Mouse (Mus musculus) kidney, postnatal 0 days (tissue): ENCODE results near the gene Lrmp. TPM values are rescaled to one million over a fixed set of nuclear protein-coding genes. Genes with fewer than 3 reads are reported as not detected.
A peak's percentile ranks its signal among the peaks of the same experiment; 100 is the strongest.
"Not testable (repeated sequence)": the region's sequence is repeated elsewhere in the genome, so short reads cannot be mapped to it uniquely, and the experiment has no call there.

ENCODE experiments used
- ATAC-seq: fragments of 200-750 bp; cut with Nextera tagmentation; replicated peaks from 2 replicates; pipeline ENCODE4 v1.8.0; 2017; ENCODE audit warnings: low read depth, moderate number of reproducible peaks, moderate TSS enrichment, moderate library complexity; ENCODE audit not compliant: low FRiP score
- DNase-seq: peaks from one replicate; pipeline ENCODE4 v3.0.0-alpha.2; 2016; ENCODE audit warnings: low spot score
- H3K27ac ChIP-seq: fragments of 300-500 bp; sonication (generic); 2 replicates; pipeline ENCODE4 v1.5.1; 2014; ENCODE audit warnings: mild to moderate bottlenecking
- H3K27me3 ChIP-seq: fragments of 300-500 bp; sonication (generic); 2 replicates; pipeline ENCODE4 v1.6.1; 2014; ENCODE audit warnings: low read length, mixed read lengths; ENCODE audit not compliant: insufficient read depth
- H3K36me3 ChIP-seq: fragments of 300-500 bp; sonication (generic); 2 replicates; pipeline ENCODE4 v1.6.1; 2014; ENCODE audit warnings: low read length, mixed read lengths; ENCODE audit not compliant: insufficient read depth
- H3K4me1 ChIP-seq: fragments of 300-500 bp; sonication (generic); replicated peaks from 2 replicates; pipeline ENCODE4 v1.6.1; 2014; ENCODE audit warnings: antibody characterized with exemption, low read length, mixed read lengths; ENCODE audit not compliant: insufficient read depth
- H3K4me2 ChIP-seq: fragments of 300-500 bp; sonication (generic); 2 replicates; pipeline ENCODE4 v1.6.1; 2014; ENCODE audit warnings: mild to moderate bottlenecking, low read length, moderate library complexity, mixed read lengths
- H3K4me3 ChIP-seq: fragments of 300-500 bp; sonication (generic); replicated peaks from 2 replicates; pipeline ENCODE4 v1.5.1; 2014; ENCODE audit warnings: low read depth, low read length
- H3K9ac ChIP-seq: fragments of 300-500 bp; sonication (generic); 2 replicates; pipeline ENCODE4 v1.6.1; 2014; ENCODE audit warnings: low read depth, low read length
- H3K9me3 ChIP-seq: fragments of 300-500 bp; sonication (generic); replicated peaks from 2 replicates; pipeline ENCODE4 v1.6.1; 2016; ENCODE audit warnings: low read length, inconsistent platforms, mixed read lengths
- CTCF ChIP-seq: IDR thresholded peaks from 2 replicates; pipeline ENCODE4 v1.5.1; 2016; ENCODE audit warnings: antibody characterized with exemption, low read depth, mild to moderate bottlenecking, moderate library complexity
- WGBS: fragments of 180-500 bp; shearing (Covaris S2); extraction: QIAGEN DNeasy Blood & Tissue Kit; methylation state at CpG from one replicate; pipeline ENCODE4 v1.1.7; 2014; 5-methylcytosine and 5-hydroxymethylcytosine counted together
- polyA plus RNA-seq: library from polyadenylated mRNA; unstranded; fragments of >200 nt; fragmentation: Nextera tagmentation; extraction: Ambion mirVana; gene quantifications from 2 replicates; pipeline ENCODE4 v1.2.1, GENCODE M21; 2015

The Lrmp gene
- polyA plus RNA-seq, 1 experiment from 2014 or later = 1.0 TPM

DNA sequence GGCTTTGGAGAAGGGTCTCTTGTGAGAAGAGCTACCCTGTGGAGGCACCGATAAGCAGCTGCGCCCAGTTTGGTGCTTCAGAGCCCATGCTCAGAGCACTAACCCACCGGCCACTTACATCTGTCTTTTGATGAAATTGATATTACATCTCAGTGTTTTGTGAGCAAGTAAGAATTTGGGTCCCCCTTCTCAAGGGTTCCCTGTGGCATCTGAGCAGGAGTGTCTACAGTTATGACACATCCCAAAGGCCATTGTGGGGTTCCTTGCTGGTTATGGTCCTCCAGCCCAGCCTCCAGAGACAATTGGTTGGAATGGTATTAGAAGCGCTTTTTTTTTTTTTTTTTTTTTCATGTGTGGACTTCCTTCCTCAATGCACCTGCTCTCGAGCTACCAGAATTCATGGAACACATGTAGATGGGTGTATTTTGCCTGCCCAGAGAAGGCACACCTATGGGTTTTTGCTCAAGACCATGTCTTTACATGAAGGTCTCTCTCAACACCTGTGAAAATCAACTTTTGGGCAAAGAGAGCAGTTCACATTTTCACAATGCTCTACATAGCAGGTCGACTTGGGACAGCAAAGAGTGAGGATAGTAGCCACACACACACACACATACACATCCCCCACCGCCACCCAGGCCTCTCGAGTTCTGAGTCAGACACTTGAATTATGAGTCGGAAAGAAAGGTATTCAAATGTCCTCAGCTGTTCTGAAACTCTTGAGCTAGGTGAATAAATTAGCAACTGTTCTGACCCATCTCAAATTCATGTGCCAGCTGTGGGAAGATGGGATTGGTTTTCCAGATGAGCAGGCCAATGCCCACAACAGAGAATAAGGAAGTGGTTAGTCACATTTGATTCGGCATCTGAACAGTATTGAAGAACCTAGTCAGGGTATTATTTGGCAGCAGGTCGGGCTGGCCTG, 7.9 kb downstream of the Lrmp start:
- Histone ChIP-seq H3K27me3 (no peaks in the 10 kb centered on the region), H3K4me2 (no peak overlapping the region), H3K4me3 (no peak overlapping the region), H3K4me1 (no peaks in the 10 kb centered on the region), H3K27ac (no peak overlapping the region), H3K9me3 (no peaks in the 10 kb centered on the region), H3K36me3 (no peaks in the 10 kb centered on the region), H3K9ac (no peak overlapping the region)
- no peak for TF ChIP-seq CTCF
- DNase-seq (no peak), ATAC-seq (no peak)
- 68% methylated on average over 11 of the region's 11 CpGs for WGBS

DNA sequence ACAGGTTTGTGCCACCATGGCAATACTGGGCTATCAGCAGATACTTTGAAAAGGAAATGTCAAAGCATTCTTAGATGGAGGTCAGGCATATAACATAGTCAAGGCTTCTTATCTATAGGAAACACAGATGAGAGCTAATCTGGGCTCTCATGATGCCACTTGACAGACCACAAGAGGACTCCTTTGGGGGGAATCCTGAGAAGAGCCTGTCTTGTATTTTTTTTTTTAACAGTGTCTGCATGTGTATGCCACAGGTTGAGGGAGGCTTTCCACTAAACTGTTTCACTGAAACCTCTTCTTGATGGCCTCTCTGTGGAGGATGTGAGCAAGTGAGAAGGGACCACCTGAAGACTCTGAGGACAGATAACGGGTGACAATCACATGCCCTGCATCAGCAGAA, 9.2 kb downstream of the Lrmp start:
- Histone ChIP-seq H3K9me3 (no peaks in the 10 kb centered on the region), H3K4me3 (no peak overlapping the region), H3K4me2 (no peak overlapping the region), H3K4me1 (no peaks in the 10 kb centered on the region), H3K27ac (no peak overlapping the region), H3K9ac (no peak overlapping the region), H3K36me3 (no peaks in the 10 kb centered on the region), H3K27me3 (no peaks in the 10 kb centered on the region)
- WGBS = 88% methylated on average over 1 of the region's 1 CpGs
- DNase-seq (no peak), ATAC-seq (no peak)
- no peak for TF ChIP-seq CTCF

DNA sequence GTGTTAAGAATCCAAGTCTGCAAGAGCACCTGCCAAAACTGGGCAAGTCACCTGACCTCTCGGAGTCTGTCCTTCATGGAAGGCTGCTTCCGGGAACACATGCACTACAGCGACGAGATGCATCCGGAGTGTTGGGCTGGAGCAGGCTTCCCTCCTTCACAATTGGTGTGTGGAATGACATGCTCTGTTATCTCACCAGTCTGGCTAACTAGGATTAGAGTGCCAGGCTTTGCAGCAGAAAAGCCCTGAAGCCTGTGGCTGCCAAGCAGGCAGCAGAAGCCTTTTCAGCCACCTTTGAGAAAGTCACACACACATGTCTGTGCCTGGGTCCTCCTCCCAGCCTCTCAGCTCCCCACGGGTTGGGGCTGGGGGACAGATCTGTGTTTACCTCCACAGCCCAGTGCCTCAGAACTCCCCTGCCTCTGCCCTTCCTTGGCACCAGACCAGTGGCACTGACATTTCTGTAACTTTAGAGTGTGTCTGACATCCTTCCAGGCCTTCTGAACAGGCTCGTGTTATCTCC, 10.2 kb downstream of the Lrmp start:
- TF ChIP-seq CTCF = no peak
- no peaks in the 10 kb centered on the region for H3K27me3 ChIP-seq
- WGBS = 28% methylated on average over 7 of the region's 7 CpGs
- ATAC-seq = peak; percentile 56; the same call in 1 of the 2 replicates
- H3K4me2 ChIP-seq = no peak overlapping the region
- no peak overlapping the region for H3K4me3 ChIP-seq
- H3K9me3 ChIP-seq = no peaks in the 10 kb centered on the region
- no peaks in the 10 kb centered on the region for H3K36me3 ChIP-seq
- H3K9ac ChIP-seq = no peak overlapping the region
- no peaks in the 10 kb centered on the region for H3K4me1 ChIP-seq
- H3K27ac ChIP-seq = no peak overlapping the region
- DNase-seq = peak; percentile 37

DNA sequence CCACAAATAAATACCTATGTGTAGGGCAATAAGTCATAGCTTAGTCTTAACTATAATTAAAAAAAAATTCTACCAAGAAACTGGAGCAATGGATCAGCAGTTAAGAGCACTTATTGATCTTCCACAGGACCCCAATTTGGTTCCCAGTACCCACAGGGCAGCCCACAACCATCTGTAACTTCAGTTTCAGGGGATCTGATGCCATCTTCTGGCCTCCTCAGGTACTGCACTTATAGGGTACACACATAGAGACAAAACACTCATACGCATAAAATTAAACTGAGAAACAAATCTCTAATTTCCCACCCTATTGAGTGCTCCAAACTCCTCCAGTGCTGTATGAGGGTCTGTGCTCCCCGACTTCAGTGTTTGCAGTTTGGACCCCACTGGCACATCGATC, 12.2 kb downstream of the Lrmp start:
- no peaks in the 10 kb centered on the region for H3K4me1 ChIP-seq
- DNase-seq = no peak
- H3K27me3 ChIP-seq = no peaks in the 10 kb centered on the region
- 96% methylated on average over 3 of the region's 3 CpGs for WGBS
- ATAC-seq = no peak
- H3K4me3 ChIP-seq = no peak overlapping the region
- H3K4me2 ChIP-seq = no peak overlapping the region
- H3K36me3 ChIP-seq = no peaks in the 10 kb centered on the region
- H3K27ac ChIP-seq = no peak overlapping the region
- TF ChIP-seq CTCF = peak; percentile 43
- no peaks in the 10 kb centered on the region for H3K9me3 ChIP-seq
- H3K9ac ChIP-seq = no peak overlapping the region

DNA sequence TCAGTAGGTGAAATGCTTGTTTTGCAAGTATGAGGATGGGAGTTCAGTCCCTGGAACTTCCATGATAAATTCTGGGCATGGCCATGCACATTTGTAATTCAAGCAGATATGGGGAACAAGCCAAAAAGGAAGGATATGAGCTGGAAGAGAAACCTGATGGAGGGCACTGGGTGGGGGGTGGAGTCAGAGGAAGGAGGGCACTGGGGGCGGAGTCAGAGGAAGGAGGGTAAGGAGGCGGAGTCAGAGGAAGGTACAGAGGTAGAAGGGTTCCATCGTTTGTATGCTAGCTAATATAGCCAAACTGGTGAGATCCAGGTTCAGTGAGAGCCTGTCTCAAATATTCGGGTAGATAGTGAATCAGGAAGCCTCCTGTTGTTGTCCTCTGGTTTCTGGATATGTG, 14.1 kb downstream of the Lrmp start:
- no peak overlapping the region for H3K9ac ChIP-seq
- no peak overlapping the region for H3K4me3 ChIP-seq
- WGBS = 83% methylated on average over 4 of the region's 4 CpGs
- no peak overlapping the region for H3K4me2 ChIP-seq
- DNase-seq (no peak), ATAC-seq (no peak)
- TF ChIP-seq CTCF = no peak
- H3K4me1 ChIP-seq = no peaks in the 10 kb centered on the region
- no peaks in the 10 kb centered on the region for H3K27me3 ChIP-seq
- no peak overlapping the region for H3K27ac ChIP-seq
- H3K9me3 ChIP-seq = no peaks in the 10 kb centered on the region
- no peaks in the 10 kb centered on the region for H3K36me3 ChIP-seq

DNA sequence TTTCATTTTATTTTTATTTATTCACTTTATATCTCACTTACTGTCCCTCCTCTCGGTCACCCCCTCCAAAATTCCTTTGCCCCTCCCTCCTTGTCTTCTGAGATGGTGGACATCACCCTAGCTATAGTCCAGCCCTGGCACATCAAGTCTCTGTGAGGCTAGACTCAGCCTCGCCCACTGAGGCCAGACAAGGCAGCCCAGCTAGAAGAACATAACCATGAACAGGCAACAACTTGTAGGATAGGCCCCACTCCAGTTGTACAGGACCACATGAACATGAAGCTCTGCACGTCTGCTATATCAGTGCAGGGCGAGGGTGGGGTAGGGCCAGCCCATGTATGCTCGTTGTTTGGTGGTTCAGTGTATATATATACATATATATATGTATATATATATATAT, 16.5 kb downstream of the Lrmp start:
- Histone ChIP-seq H3K27me3 (no peaks in the 10 kb centered on the region), H3K9ac (no peak overlapping the region), H3K4me1 (0 out of 2 replicates have a peak, but pooled peaks cover 3% of the 10 kb centered on the region), H3K4me3 (no peak overlapping the region), H3K27ac (no peak overlapping the region), H3K4me2 (no peak overlapping the region), H3K9me3 (no peaks in the 10 kb centered on the region), H3K36me3 (no peaks in the 10 kb centered on the region)
- no peak for TF ChIP-seq CTCF
- no peak for DNase-seq
- WGBS = 85% methylated on average over 5 of the region's 5 CpGs
- no peak for ATAC-seq

DNA sequence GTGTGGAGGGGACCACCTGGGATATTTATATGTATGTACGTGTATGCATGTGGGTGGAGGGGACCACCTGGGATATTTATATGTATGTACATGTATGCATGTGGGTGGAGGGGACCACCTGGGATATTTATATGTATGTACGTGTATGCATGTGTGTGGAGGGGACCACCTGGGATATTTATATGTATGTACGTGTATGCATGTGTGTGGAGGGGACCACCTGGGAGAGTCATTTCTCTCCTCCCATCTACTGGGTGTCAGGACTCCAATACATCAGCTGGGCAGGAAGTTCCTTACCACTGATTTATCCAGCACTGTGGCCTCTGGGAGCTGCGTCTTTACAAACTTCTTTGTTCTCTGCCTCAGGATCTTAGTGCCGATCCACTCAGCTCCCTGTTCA, 17.5 kb downstream of the Lrmp start:
- DNase-seq, H3K4me3 ChIP-seq, H3K27me3 ChIP-seq, ATAC-seq, H3K9me3 ChIP-seq, H3K27ac ChIP-seq, H3K9ac ChIP-seq, H3K4me1 ChIP-seq, H3K36me3 ChIP-seq, H3K4me2 ChIP-seq: not testable (repeated sequence)
- WGBS = 68% methylated on average over 5 of the region's 5 CpGs
